Mouse (Mus musculus): ENCODE data around the gene Kcnh1. TPM values are rescaled to one million over a fixed set of nuclear protein-coding genes. Genes with fewer than 3 reads are reported as not detected.

Gene Kcnh1
- 30.9 and 31.3 TPM in 2 replicates for polyA plus RNA-seq (2012; rRNA removed)

- no peak for TF ChIP-seq POLR2A (IDR thresholded peaks at IDR 0.05; ENCODE audit: extremely low read depth, insufficient read depth, low read length)
- TF ChIP-seq CTCF (IDR thresholded peaks at IDR 0.05; ENCODE audit: extremely low read depth, insufficient read depth, low read length), result peak; percentile 94
- Histone ChIP-seq H3K4me1 (ENCODE audit: control insufficient read depth, insufficient read depth, low read length) (peaks cover 2% of the 10 kb centered on the region; the same call in 1 of the 2 replicates), H3K27ac (ENCODE audit: insufficient read depth, low read length) (peak within 1 kb of the TSS; percentile 92), H3K4me3 (ENCODE audit: insufficient read depth, low read length) (peak within 1 kb of the TSS; percentile 92)
Observed at GRCm38 (mm10) chr1:192190508-192191321, at the start of gene Kcnh1. Kcnh1 (plus strand) TSS chr1:192190774.

- Histone ChIP-seq H3K4me1 (ENCODE audit: control insufficient read depth, insufficient read depth, low read length) (no peaks in the 10 kb centered on the region), H3K27ac (ENCODE audit: insufficient read depth, low read length) (no peak overlapping the region), H3K4me3 (ENCODE audit: insufficient read depth, low read length) (no peak overlapping the region)
- TF ChIP-seq CTCF (IDR thresholded peaks at IDR 0.05; ENCODE audit: extremely low read depth, insufficient read depth, low read length) (no peak), POLR2A (IDR thresholded peaks at IDR 0.05; ENCODE audit: extremely low read depth, insufficient read depth, low read length) (no peak)
Observed at GRCm38 (mm10) chr1:192151179-192151578, 39.4 kb upstream of the Kcnh1 start.

GRCm38 (mm10) chr1:192171477-192171876 is 19.1 kb upstream of the Kcnh1 start:
- Histone ChIP-seq H3K4me3 (ENCODE audit: insufficient read depth, low read length) (no peak overlapping the region), H3K4me1 (ENCODE audit: control insufficient read depth, insufficient read depth, low read length) (no peaks in the 10 kb centered on the region), H3K27ac (ENCODE audit: insufficient read depth, low read length) (no peak overlapping the region)
- no peak for TF ChIP-seq POLR2A (IDR thresholded peaks at IDR 0.05; ENCODE audit: extremely low read depth, insufficient read depth, low read length)
- TF ChIP-seq CTCF (IDR thresholded peaks at IDR 0.05; ENCODE audit: extremely low read depth, insufficient read depth, low read length), result no peak

GRCm38 (mm10) chr1:192179877-192180276 is 10.7 kb upstream of the Kcnh1 start:
- no peaks in the 10 kb centered on the region for H3K4me1 ChIP-seq (ENCODE audit: control insufficient read depth, insufficient read depth, low read length)
- H3K4me3 ChIP-seq (ENCODE audit: insufficient read depth, low read length), result no peak overlapping the region
- TF ChIP-seq CTCF (IDR thresholded peaks at IDR 0.05; ENCODE audit: extremely low read depth, insufficient read depth, low read length), result no peak
- no peak for TF ChIP-seq POLR2A (IDR thresholded peaks at IDR 0.05; ENCODE audit: extremely low read depth, insufficient read depth, low read length)
- H3K27ac ChIP-seq (ENCODE audit: insufficient read depth, low read length), result no peak overlapping the region

- no peaks in the 10 kb centered on the region for H3K4me1 ChIP-seq (ENCODE audit: control insufficient read depth, insufficient read depth, low read length)
- TF ChIP-seq CTCF (IDR thresholded peaks at IDR 0.05; ENCODE audit: extremely low read depth, insufficient read depth, low read length) (no peak), POLR2A (IDR thresholded peaks at IDR 0.05; ENCODE audit: extremely low read depth, insufficient read depth, low read length) (no peak)
- no peak overlapping the region for H3K27ac ChIP-seq (ENCODE audit: insufficient read depth, low read length)
- no peak overlapping the region for H3K4me3 ChIP-seq (ENCODE audit: insufficient read depth, low read length)
Observed at GRCm38 (mm10) chr1:192181696-192182257, 8.8 kb upstream of the Kcnh1 start.

GRCm38 (mm10) chr1:192189056-192189455 is 1.5 kb upstream of the Kcnh1 start:
- H3K27ac ChIP-seq (ENCODE audit: insufficient read depth, low read length), result no peak overlapping the region
- H3K4me3 ChIP-seq (ENCODE audit: insufficient read depth, low read length), result no peak overlapping the region
- peak; percentile 70 for TF ChIP-seq CTCF (IDR thresholded peaks at IDR 0.05; ENCODE audit: extremely low read depth, insufficient read depth, low read length)
- TF ChIP-seq POLR2A (IDR thresholded peaks at IDR 0.05; ENCODE audit: extremely low read depth, insufficient read depth, low read length), result no peak
- H3K4me1 ChIP-seq (ENCODE audit: control insufficient read depth, insufficient read depth, low read length), result no peaks in the 10 kb centered on the region

- Histone ChIP-seq H3K4me1 (ENCODE audit: control insufficient read depth, insufficient read depth, low read length) (peaks cover 2% of the 10 kb centered on the region; the same call in 1 of the 2 replicates), H3K4me3 (ENCODE audit: insufficient read depth, low read length) (no peak overlapping the region), H3K27ac (ENCODE audit: insufficient read depth, low read length) (no peak overlapping the region)
- TF ChIP-seq CTCF (IDR thresholded peaks at IDR 0.05; ENCODE audit: extremely low read depth, insufficient read depth, low read length) (no peak), POLR2A (IDR thresholded peaks at IDR 0.05; ENCODE audit: extremely low read depth, insufficient read depth, low read length) (no peak)
Observed at GRCm38 (mm10) chr1:192189771-192190170, 803 bp upstream of the Kcnh1 start.

- Histone ChIP-seq H3K4me1 (ENCODE audit: control insufficient read depth, insufficient read depth, low read length) (peaks cover 2% of the 10 kb centered on the region; the same call in 1 of the 2 replicates), H3K4me3 (ENCODE audit: insufficient read depth, low read length) (peak overlapping the region; percentile 92), H3K27ac (ENCODE audit: insufficient read depth, low read length) (peak overlapping the region; percentile 92)
- no peak for TF ChIP-seq POLR2A (IDR thresholded peaks at IDR 0.05; ENCODE audit: extremely low read depth, insufficient read depth, low read length)
- TF ChIP-seq CTCF (IDR thresholded peaks at IDR 0.05; ENCODE audit: extremely low read depth, insufficient read depth, low read length), result no peak
Observed at GRCm38 (mm10) chr1:192191322-192191639, 707 bp downstream of the Kcnh1 start.

- H3K27ac ChIP-seq (ENCODE audit: insufficient read depth, low read length), result peak overlapping the region; percentile 92; the same call in 1 of the 2 replicates
- H3K4me1 ChIP-seq (ENCODE audit: control insufficient read depth, insufficient read depth, low read length), result peaks cover 2% of the 10 kb centered on the region; the same call in 1 of the 2 replicates
- H3K4me3 ChIP-seq (ENCODE audit: insufficient read depth, low read length), result peak overlapping the region; percentile 92
- TF ChIP-seq POLR2A (IDR thresholded peaks at IDR 0.05; ENCODE audit: extremely low read depth, insufficient read depth, low read length), result no peak
- TF ChIP-seq CTCF (IDR thresholded peaks at IDR 0.05; ENCODE audit: extremely low read depth, insufficient read depth, low read length), result no peak
Observed at GRCm38 (mm10) chr1:192191859-192192258, 1.3 kb downstream of the Kcnh1 start.

GRCm38 (mm10) chr1:192192710-192193109 is 2.1 kb downstream of the Kcnh1 start:
- peak overlapping the region; percentile 92 for H3K4me3 ChIP-seq (ENCODE audit: insufficient read depth, low read length)
- no peak overlapping the region for H3K27ac ChIP-seq (ENCODE audit: insufficient read depth, low read length)
- TF ChIP-seq POLR2A (IDR thresholded peaks at IDR 0.05; ENCODE audit: extremely low read depth, insufficient read depth, low read length) (no peak), CTCF (IDR thresholded peaks at IDR 0.05; ENCODE audit: extremely low read depth, insufficient read depth, low read length) (no peak)
- peaks cover 4% of the 10 kb centered on the region for H3K4me1 ChIP-seq (ENCODE audit: control insufficient read depth, insufficient read depth, low read length)
